Mouse (Mus musculus): Measurements from ENCODE around the gene Lhx5. TPM values are rescaled to one million over a fixed set of nuclear protein-coding genes. Genes with fewer than 3 reads are reported as not detected.

The Lhx5 gene
- total RNA-seq (2012; rRNA removed) (not detected in 2 replicates), total RNA-seq (2014; rRNA removed) (not detected in 2 replicates), polyA plus RNA-seq (2012; ENCODE audit: insufficient read length, low read depth) (not detected in 2 replicates)

GRCm38 (mm10) chr5:120431649-120432485, at the start of gene Lhx5:
Lhx5 (plus strand) TSS chr5:120431699.
- Histone ChIP-seq H3K4me3 (replicated peaks in 1 of 3; ENCODE audit: low read depth in 2 of 3, low read length in 2 of 3, poor library complexity in 1 of 3) (no peak within 1 kb of the TSS), H3K4me1 (ENCODE audit: control insufficient read depth in 1 of 2, insufficient read depth in 2 of 2) (no peaks in the 10 kb centered on the region), H3K9ac (ENCODE audit: insufficient read depth, low read depth) (no peak within 1 kb of the TSS), H3K4me2 (ENCODE audit: insufficient read depth, low read depth, poor library complexity, severe bottlenecking) (no peak within 1 kb of the TSS), H3K79me2 (replicated peaks; ENCODE audit: control insufficient read depth, extremely low read depth, insufficient read depth, poor library complexity, severe bottlenecking) (no peaks in the 10 kb centered on the region), H3K36me3 (replicated peaks in 1 of 2; ENCODE audit: control insufficient read depth in 1 of 2, insufficient read depth in 1 of 2, low read length in 1 of 2) (no peaks in the 10 kb centered on the region), H3K27me3 (replicated peaks) (peaks cover 75% of the 10 kb centered on the region), H3K27ac (ENCODE audit: insufficient read depth, low read depth) (no peak within 1 kb of the TSS), H3K9me3 (replicated peaks; ENCODE audit: low read length) (peaks cover 24% of the 10 kb centered on the region)
- in situ Hi-C loops (cut with MboI; ENCODE audit: low pct_ligation_motif_present, low pct_unique_long_range_greater_than_20kb, low sequenced_read_pairs): no loop called here
- no peak for TF ChIP-seq NRF1 (IDR thresholded peaks at IDR 0.05; ENCODE audit: low read depth, low read length)
- dilution Hi-C loops (cut with MboI; ENCODE audit: extremely low pct_ligation_motif_present, extremely low pct_unique_long_range_greater_than_20kb, low sequenced_read_pairs): no loop called here
- DNase-seq (ENCODE audit: extremely low read depth): no peak

DNA sequence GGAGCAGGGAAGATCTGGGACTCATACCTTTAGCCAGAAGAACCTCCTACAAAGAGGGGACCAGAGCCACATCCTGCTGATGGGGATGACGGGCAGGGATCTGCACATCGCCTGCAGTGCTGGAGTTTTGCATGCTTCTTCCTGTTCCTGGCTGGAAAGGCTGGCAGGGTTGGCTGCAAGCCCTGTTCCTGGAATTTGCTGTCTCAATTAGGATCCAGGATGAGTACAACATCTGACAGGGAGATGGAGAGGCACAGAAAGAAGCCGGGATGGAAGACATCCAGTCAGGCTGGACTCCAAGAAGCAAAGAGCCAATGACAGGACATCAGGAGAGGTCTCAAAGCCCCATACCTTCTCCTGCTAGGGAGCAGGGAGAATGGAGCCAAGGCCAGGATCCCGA, 45.1 kb upstream of the Lhx5 start:
- H3K9ac ChIP-seq (ENCODE audit: insufficient read depth, low read depth): no peak overlapping the region
- TF ChIP-seq POLR2AphosphoS2 (IDR thresholded peaks at IDR 0.05; ENCODE audit: low read depth, low read length): no peak
- TF ChIP-seq MAZ (IDR thresholded peaks at IDR 0.05; ENCODE audit: low read depth, low read length): no peak
- no peak for TF ChIP-seq BHLHE40 (IDR thresholded peaks at IDR 0.05; ENCODE audit: low read depth, low read length)
- TF ChIP-seq MAX (IDR thresholded peaks at IDR 0.05; ENCODE audit: low read length): no peak
- no peak for TF ChIP-seq IRF4 (IDR thresholded peaks at IDR 0.05; ENCODE audit: low read depth, low read length)
- TF ChIP-seq HCFC1 (IDR thresholded peaks at IDR 0.05; ENCODE audit: low read depth, low read length): no peak
- no peak for TF ChIP-seq TCF12 (IDR thresholded peaks at IDR 0.05; ENCODE audit: low read depth, low read length)
- no peak for TF ChIP-seq MAFK (IDR thresholded peaks at IDR 0.05; ENCODE audit: insufficient replicate concordance, low read length)
- no peak for TF ChIP-seq CHD2 (IDR thresholded peaks at IDR 0.05; ENCODE audit: low read length)
- no peak for TF ChIP-seq USF2 (conservative IDR thresholded peaks at IDR 0.05; ENCODE audit: low read depth, low read length)
- no peak for TF ChIP-seq CHD1 (IDR thresholded peaks at IDR 0.05; ENCODE audit: low read depth, low read length)
- no peak for TF ChIP-seq RAD21 (IDR thresholded peaks at IDR 0.05; ENCODE audit: low read depth, low read length)
- TF ChIP-seq PAX5 (IDR thresholded peaks at IDR 0.05; ENCODE audit: low read length): no peak
- no peak for TF ChIP-seq JUN (IDR thresholded peaks at IDR 0.05; ENCODE audit: insufficient read depth, low read depth, low read length)
- TF ChIP-seq EP300 (IDR thresholded peaks at IDR 0.05; ENCODE audit: low read length): no peak
- no peak for TF ChIP-seq E2F4 (IDR thresholded peaks at IDR 0.05; ENCODE audit: insufficient replicate concordance, low read depth, low read length)
- dilution Hi-C loops (cut with MboI; ENCODE audit: extremely low pct_ligation_motif_present, extremely low pct_unique_long_range_greater_than_20kb, low sequenced_read_pairs): no loop called here
- in situ Hi-C loops (cut with MboI; ENCODE audit: low pct_ligation_motif_present, low pct_unique_long_range_greater_than_20kb, low sequenced_read_pairs): no loop called here
- H3K4me2 ChIP-seq (ENCODE audit: insufficient read depth, low read depth, poor library complexity, severe bottlenecking): no peak overlapping the region
- no peaks in the 10 kb centered on the region for H3K79me2 ChIP-seq (replicated peaks; ENCODE audit: control insufficient read depth, extremely low read depth, insufficient read depth, poor library complexity, severe bottlenecking)
- H3K9me3 ChIP-seq (replicated peaks; ENCODE audit: low read length): peaks cover 5% of the 10 kb centered on the region
- H3K27ac ChIP-seq (ENCODE audit: insufficient read depth, low read depth): no peak overlapping the region
- peaks cover 95% of the 10 kb centered on the region for H3K27me3 ChIP-seq (replicated peaks)
- DNase-seq (ENCODE audit: extremely low read depth): no peak
- no peak overlapping the region for H3K4me3 ChIP-seq (replicated peaks in 1 of 3; ENCODE audit: low read depth in 2 of 3, low read length in 2 of 3, poor library complexity in 1 of 3)
- H3K4me1 ChIP-seq (ENCODE audit: control insufficient read depth in 1 of 2, insufficient read depth in 2 of 2): no peaks in the 10 kb centered on the region
- no peaks in the 10 kb centered on the region for H3K36me3 ChIP-seq (replicated peaks in 1 of 2; ENCODE audit: control insufficient read depth in 1 of 2, insufficient read depth in 1 of 2, low read length in 1 of 2)
